Mouse (Mus musculus) G1E (cell line): ENCODE data around the gene AY761184. TPM values are rescaled to one million over a fixed set of nuclear protein-coding genes. Genes with fewer than 3 reads are reported as not detected.
"Not testable (repeated sequence)": the region's sequence is repeated elsewhere in the genome, so short reads cannot be mapped to it uniquely, and the experiment has no call there.

Source experiments
- ATAC-seq: 2 replicates; pipeline ENCODE4 v1.8.0; 2016; ENCODE audit warnings: mild to moderate bottlenecking; ENCODE audit not compliant: insufficient number of reproducible peaks, poor library complexity, low FRiP score, severe bottlenecking; ENCODE audit errors: extremely low read depth
- DNase-seq: peaks from one replicate; pipeline ENCODE4 v3.0.0; 2012; ENCODE audit warnings: low spot score
- H3K27me3 ChIP-seq: 2 replicates; pipeline ENCODE4 v1.6.1; 2012; ENCODE audit warnings: mild to moderate bottlenecking, low read length, inconsistent platforms; ENCODE audit not compliant: insufficient read depth
- H3K36me3 ChIP-seq: replicated peaks from 2 replicates; pipeline ENCODE3; 2012; ENCODE audit warnings: mild to moderate bottlenecking, inconsistent platforms
- H3K4me1 ChIP-seq: 2 replicates; pipeline ENCODE4 v1.6.1; 2012; ENCODE audit warnings: low read depth, low read length, inconsistent platforms, mixed read lengths; ENCODE audit not compliant: insufficient read depth
- H3K4me3 ChIP-seq: 2 replicates; pipeline ENCODE4 v1.5.1; 2012; ENCODE audit warnings: low read depth, mild to moderate bottlenecking, inconsistent platforms, low read length, moderate library complexity, mixed read lengths
- H3K9me3 ChIP-seq: replicated peaks from 2 replicates; pipeline ENCODE4 v1.6.1; 2012; ENCODE audit warnings: inconsistent platforms
- polyA plus RNA-seq: library from polyadenylated mRNA; stranded (reverse); fragments of >175 nt; gene quantifications from 2 replicates; pipeline ENCODE4 v1.2.3, GENCODE M21; 2012
- total RNA-seq, 2 experiments: library from RNA; stranded (forward) in 1 of 2; stranded (reverse) in 1 of 2; fragments of 200-1000 nt in 1 of 2; fragments of >200 nt in 1 of 2; fragmentation: Nextera tagmentation in 1 of 2; gene quantifications; 2 replicates each; pipeline ENCODE4 v1.2.3; 2014 to 2017

Gene AY761184
- not detected in 2 replicates for total RNA-seq (2014; fragmentation: Nextera tagmentation)
- not detected in 2 replicates for total RNA-seq (2017)
- polyA plus RNA-seq = not detected in 2 replicates

DNA sequence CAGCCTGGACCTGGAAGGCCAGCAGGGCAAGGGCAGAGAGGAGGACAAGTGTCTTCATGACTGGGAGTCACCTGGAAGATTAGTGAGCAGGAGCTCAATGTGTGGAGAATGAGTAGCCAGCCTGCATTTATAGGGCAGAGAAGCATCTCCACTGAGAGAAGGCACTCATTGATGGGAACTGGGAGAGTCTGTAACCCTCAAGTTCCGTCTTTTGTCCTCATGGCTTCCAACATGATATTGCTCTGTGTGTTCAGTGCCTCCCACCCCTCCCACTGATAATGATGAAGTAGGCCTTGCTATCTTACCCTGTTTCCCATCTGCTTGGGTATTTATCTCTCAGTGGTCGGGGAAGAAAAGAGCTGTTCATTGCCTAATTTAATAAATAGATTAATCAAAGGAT, at the start of gene AY761184:
Gene AY761184 (minus strand): TSS at position 101 of the 400 bp plus-strand sequence.
- not testable (repeated sequence) for DNase-seq, H3K4me1 ChIP-seq, H3K27me3 ChIP-seq, H3K4me3 ChIP-seq, H3K9me3 ChIP-seq, ATAC-seq, H3K36me3 ChIP-seq

DNA sequence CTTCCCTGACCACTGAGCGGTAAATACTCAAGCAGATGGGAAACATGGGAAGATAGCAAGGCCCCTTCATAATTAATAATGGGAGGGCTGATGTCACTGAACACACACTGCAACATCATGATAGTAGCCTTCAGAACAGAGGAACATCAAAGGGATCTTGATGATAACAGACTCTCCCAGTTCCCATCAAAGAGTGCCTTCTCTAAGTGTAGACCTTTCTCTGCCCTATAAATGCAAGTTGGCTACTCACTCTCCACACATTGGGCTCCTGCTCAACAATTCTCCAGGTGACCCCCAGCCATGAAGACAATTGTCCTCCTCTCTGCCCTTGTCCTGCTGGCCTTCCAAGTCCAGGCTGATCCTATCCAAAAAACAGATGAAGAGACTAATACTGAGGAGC, 37.9 kb downstream of the AY761184 start, which contains the start of gene Defa34:
Gene Defa34 (plus strand): TSS at position 301 of the 400 bp plus-strand sequence.
- H3K27me3 ChIP-seq, H3K4me3 ChIP-seq, ATAC-seq, H3K36me3 ChIP-seq, DNase-seq, H3K4me1 ChIP-seq, H3K9me3 ChIP-seq: not testable (repeated sequence)

DNA sequence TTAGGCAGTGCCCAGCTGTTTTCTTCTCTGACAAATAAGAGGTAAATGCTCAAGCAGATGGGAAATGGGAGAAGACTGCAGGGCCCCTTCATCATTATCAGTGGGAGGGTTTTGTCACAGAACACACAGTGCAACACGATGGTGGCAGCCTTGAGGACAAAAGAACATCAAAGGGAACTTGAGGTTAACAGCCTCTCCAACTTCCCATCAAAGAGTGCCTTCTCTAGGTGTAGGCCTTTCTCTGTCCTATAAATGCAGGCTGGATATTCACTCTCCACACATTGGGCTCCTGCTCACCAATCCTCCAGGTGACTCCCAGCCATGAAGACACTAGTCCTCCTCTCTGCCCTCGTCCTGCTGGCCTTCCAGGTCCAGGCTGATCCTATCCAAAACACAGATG, 48.0 kb downstream of the AY761184 start, which contains the start of gene Defa17:
Gene Defa17 (plus strand): TSS at position 301 of the 400 bp plus-strand sequence.
- not testable (repeated sequence) for DNase-seq, H3K4me1 ChIP-seq, H3K4me3 ChIP-seq, H3K9me3 ChIP-seq, H3K27me3 ChIP-seq, H3K36me3 ChIP-seq, ATAC-seq

Other genes with a start within 250 kb of the AY761184 start
- gene Gm7849, start 247.1 kb downstream of the AY761184 start, total RNA-seq (2014; fragmentation: Nextera tagmentation) = not detected in 2 replicates
- not detected in 2 replicates for gene Gm7849, start 247.1 kb downstream of the AY761184 start, total RNA-seq (2017)
- gene Gm7849, start 247.1 kb downstream of the AY761184 start, polyA plus RNA-seq = not detected in 2 replicates
- not detected in 2 replicates for gene Defa20, start 194.4 kb downstream of the AY761184 start, total RNA-seq (2014; fragmentation: Nextera tagmentation)
- gene Defa20, start 194.4 kb downstream of the AY761184 start, total RNA-seq (2017) = not detected in 2 replicates
- not detected in 2 replicates for gene Defa20, start 194.4 kb downstream of the AY761184 start, polyA plus RNA-seq
- not detected in 2 replicates for gene Defa32, start 174.6 kb downstream of the AY761184 start, total RNA-seq (2014; fragmentation: Nextera tagmentation)
- gene Defa32, start 174.6 kb downstream of the AY761184 start, total RNA-seq (2017) = not detected in 2 replicates
- not detected in 2 replicates for gene Defa32, start 174.6 kb downstream of the AY761184 start, polyA plus RNA-seq
- gene Defa37, start 138.3 kb downstream of the AY761184 start, total RNA-seq (2014; fragmentation: Nextera tagmentation) = not detected in 2 replicates
- not detected in 2 replicates for gene Defa37, start 138.3 kb downstream of the AY761184 start, total RNA-seq (2017)
- not detected in 2 replicates for gene Defa37, start 138.3 kb downstream of the AY761184 start, polyA plus RNA-seq
- gene Defa28, start 120.6 kb downstream of the AY761184 start, total RNA-seq (2014; fragmentation: Nextera tagmentation) = not detected in 2 replicates
- gene Defa28, start 120.6 kb downstream of the AY761184 start, total RNA-seq (2017) = not detected in 2 replicates
- gene Defa28, start 120.6 kb downstream of the AY761184 start, polyA plus RNA-seq = not detected in 2 replicates
- not detected in 2 replicates for gene Gm7861, start 109.1 kb downstream of the AY761184 start, total RNA-seq (2014; fragmentation: Nextera tagmentation)
- gene Gm7861, start 109.1 kb downstream of the AY761184 start, total RNA-seq (2017) = not detected in 2 replicates
- gene Gm7861, start 109.1 kb downstream of the AY761184 start, polyA plus RNA-seq = not detected in 2 replicates
- not detected in 2 replicates for gene Defa26, start 85.5 kb downstream of the AY761184 start, total RNA-seq (2014; fragmentation: Nextera tagmentation)
- gene Defa26, start 85.5 kb downstream of the AY761184 start, total RNA-seq (2017) = not detected in 2 replicates
- not detected in 2 replicates for gene Defa26, start 85.5 kb downstream of the AY761184 start, polyA plus RNA-seq
- not detected in 2 replicates for gene Defa17, start 47.9 kb downstream of the AY761184 start, total RNA-seq (2014; fragmentation: Nextera tagmentation)
- gene Defa17, start 47.9 kb downstream of the AY761184 start, total RNA-seq (2017) = not detected in 2 replicates
- not detected in 2 replicates for gene Defa17, start 47.9 kb downstream of the AY761184 start, polyA plus RNA-seq
- gene Defa34, start 37.8 kb downstream of the AY761184 start, total RNA-seq (2014; fragmentation: Nextera tagmentation) = not detected in 2 replicates
- not detected in 2 replicates for gene Defa34, start 37.8 kb downstream of the AY761184 start, total RNA-seq (2017)
- not detected in 2 replicates for gene Defa34, start 37.8 kb downstream of the AY761184 start, polyA plus RNA-seq
- gene Defa24, start 30.8 kb upstream of the AY761184 start, total RNA-seq (2014; fragmentation: Nextera tagmentation) = not detected in 2 replicates
- not detected in 2 replicates for gene Defa24, start 30.8 kb upstream of the AY761184 start, total RNA-seq (2017)
- gene Defa24, start 30.8 kb upstream of the AY761184 start, polyA plus RNA-seq = not detected in 2 replicates
- gene Defb50, start 119.9 kb upstream of the AY761184 start, total RNA-seq (2014; fragmentation: Nextera tagmentation) = not detected in 2 replicates
- not detected in 2 replicates for gene Defb50, start 119.9 kb upstream of the AY761184 start, total RNA-seq (2017)
- gene Defb50, start 119.9 kb upstream of the AY761184 start, polyA plus RNA-seq = not detected in 2 replicates
- not detected in 2 replicates for gene Defb2, start 136.3 kb upstream of the AY761184 start, total RNA-seq (2014; fragmentation: Nextera tagmentation)
- gene Defb2, start 136.3 kb upstream of the AY761184 start, total RNA-seq (2017) = not detected in 2 replicates
- not detected in 2 replicates for gene Defb2, start 136.3 kb upstream of the AY761184 start, polyA plus RNA-seq
- gene Defb10, start 155.3 kb upstream of the AY761184 start, total RNA-seq (2014; fragmentation: Nextera tagmentation) = not detected in 2 replicates
- gene Defb10, start 155.3 kb upstream of the AY761184 start, total RNA-seq (2017) = not detected in 2 replicates
- not detected in 2 replicates for gene Defb10, start 155.3 kb upstream of the AY761184 start, polyA plus RNA-seq
- gene Defb9, start 181.8 kb upstream of the AY761184 start, total RNA-seq (2014; fragmentation: Nextera tagmentation) = not detected in 2 replicates
- gene Defb9, start 181.8 kb upstream of the AY761184 start, total RNA-seq (2017) = not detected in 2 replicates
- gene Defb9, start 181.8 kb upstream of the AY761184 start, polyA plus RNA-seq = not detected in 2 replicates
- not detected in 2 replicates for gene Defb11, start 202.8 kb upstream of the AY761184 start, total RNA-seq (2014; fragmentation: Nextera tagmentation)
- gene Defb11, start 202.8 kb upstream of the AY761184 start, total RNA-seq (2017) = not detected in 2 replicates
- gene Defb11, start 202.8 kb upstream of the AY761184 start, polyA plus RNA-seq = not detected in 2 replicates
- not detected in 2 replicates for gene Defb15, start 229.1 kb upstream of the AY761184 start, total RNA-seq (2014; fragmentation: Nextera tagmentation)
- 0.71 TPM in 1 of 2 replicates, not detected in the other for gene Defb15, start 229.1 kb upstream of the AY761184 start, total RNA-seq (2017)
- gene Defb15, start 229.1 kb upstream of the AY761184 start, polyA plus RNA-seq = not detected in 2 replicates
- gene Defb35, start 234.7 kb upstream of the AY761184 start, total RNA-seq (2014; fragmentation: Nextera tagmentation) = not detected in 2 replicates
- gene Defb35, start 234.7 kb upstream of the AY761184 start, total RNA-seq (2017) = not detected in 2 replicates
- gene Defb35, start 234.7 kb upstream of the AY761184 start, polyA plus RNA-seq = not detected in 2 replicates
- gene Defb13, start 243.1 kb upstream of the AY761184 start, total RNA-seq (2014; fragmentation: Nextera tagmentation) = not detected in 2 replicates
- gene Defb13, start 243.1 kb upstream of the AY761184 start, total RNA-seq (2017) = not detected in 2 replicates
- not detected in 2 replicates for gene Defb13, start 243.1 kb upstream of the AY761184 start, polyA plus RNA-seq